Mouse (Mus musculus) liver, adult 2 months (tissue): ENCODE data around the gene Ndufs7. TPM values are rescaled to one million over a fixed set of nuclear protein-coding genes. Genes with fewer than 3 reads are reported as not detected.

Experiments used
- DNase-seq: peaks from one replicate; pipeline ENCODE4 v3.0.0-alpha.2; 2011; ENCODE audit warnings: low read depth, low spot score; ENCODE audit errors: extremely low read depth
- H3K27ac ChIP-seq: fragments of 200-500 bp; replicated peaks from 2 replicates; pipeline ENCODE4 v1.5.1; 2012; ENCODE audit warnings: low read depth, mild to moderate bottlenecking, control low read depth, inconsistent platforms, low read length; ENCODE audit not compliant: insufficient read depth
- H3K27me3 ChIP-seq: fragments of 200-500 bp; 2 replicates; pipeline ENCODE4 v1.6.1; 2012; ENCODE audit warnings: mild to moderate bottlenecking, moderate library complexity, low read length, inconsistent platforms; ENCODE audit not compliant: control insufficient read depth, insufficient read depth
- H3K36me3 ChIP-seq: fragments of 200-500 bp; 2 replicates; pipeline ENCODE4 v1.6.1; 2012; ENCODE audit warnings: low read length, inconsistent platforms; ENCODE audit not compliant: control insufficient read depth, insufficient read depth
- H3K4me1 ChIP-seq: fragments of 200-500 bp; 2 replicates; pipeline ENCODE4 v1.6.1; 2011; ENCODE audit warnings: low read length; ENCODE audit not compliant: control insufficient read depth, insufficient read depth
- H3K4me3 ChIP-seq: fragments of 200-500 bp; 2 replicates; pipeline ENCODE4 v1.5.1; 2011; ENCODE audit warnings: low read depth, mild to moderate bottlenecking, control low read depth, low read length, moderate library complexity; ENCODE audit not compliant: insufficient read depth
- H3K79me2 ChIP-seq: fragments of 200-500 bp; 2 replicates; pipeline ENCODE4 v1.6.1; 2012; ENCODE audit warnings: inconsistent platforms, mild to moderate bottlenecking, low read length, moderate library complexity; ENCODE audit not compliant: control insufficient read depth, insufficient read depth
- H3K9ac ChIP-seq: fragments of 200-500 bp; 2 replicates; pipeline ENCODE4 v1.6.1; 2012; ENCODE audit warnings: low read depth, mild to moderate bottlenecking, control low read depth, inconsistent platforms, low read length
- CTCF ChIP-seq: fragments of 200-500 bp; IDR thresholded peaks from 2 replicates; pipeline ENCODE4 v1.5.1; 2011; ENCODE audit warnings: low read depth, low read length, control low read depth
- POLR2A ChIP-seq: fragments of 200-500 bp; IDR thresholded peaks from 2 replicates; pipeline ENCODE4 v1.6.1; 2011; ENCODE audit warnings: low read length, control low read depth; ENCODE audit not compliant: insufficient read depth; ENCODE audit errors: extremely low read depth
- WGBS: fragments of 180-500 bp; shearing (Covaris S2); methylation state at CpG from one replicate; pipeline ENCODE4 v1.1.7; 2018; 5-methylcytosine and 5-hydroxymethylcytosine counted together
- polyA plus RNA-seq: library from polyadenylated mRNA; depleted of rRNA; stranded (reverse); fragments of >200 nt; gene quantifications from 2 replicates; pipeline ENCODE4 v1.2.3, GENCODE M21; 2012
- total RNA-seq: library from RNA; depleted of rRNA; stranded (reverse); fragments of >200 nt; gene quantifications from 2 replicates; pipeline ENCODE4 v1.2.3, GENCODE M21; 2014

Ndufs7 gene
- total and polyA plus RNA-seq, 2 experiments = 165 to 560 TPM

GRCm38 (mm10) chr10:80237020-80237419 is 11.9 kb upstream of the Ndufs7 start:
- TF ChIP-seq CTCF (no peak), POLR2A (no peak)
- WGBS = 93% methylated on average over 4 of the region's 4 CpGs
- Histone ChIP-seq H3K27ac (no peak overlapping the region), H3K27me3 (no peaks in the 10 kb centered on the region), H3K9ac (no peak overlapping the region), H3K36me3 (peaks cover 8% of the 10 kb centered on the region), H3K4me3 (no peak overlapping the region), H3K79me2 (no peaks in the 10 kb centered on the region), H3K4me1 (0 out of 2 replicates have a peak, but pooled peaks cover 1% of the 10 kb centered on the region)
- no peak for DNase-seq

DNA sequence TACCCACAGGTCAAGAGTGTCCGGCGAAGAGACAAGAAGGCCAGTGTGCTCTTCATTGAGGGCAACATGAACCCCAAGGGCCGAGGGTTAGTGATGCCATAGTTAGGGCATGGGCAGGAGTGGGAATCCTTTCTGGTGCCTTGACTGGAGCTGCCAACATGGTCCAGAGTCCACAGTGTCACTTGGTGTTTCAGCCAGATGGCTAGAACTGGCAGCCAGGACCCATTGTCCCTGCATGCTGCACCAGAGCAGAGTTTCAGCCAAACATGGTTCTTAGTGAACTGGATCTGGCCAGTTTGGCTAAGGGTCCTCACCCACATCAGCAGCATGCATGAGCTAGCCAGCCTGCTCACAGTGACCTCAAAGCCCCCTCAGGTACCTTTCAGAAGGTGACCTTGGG is 10.6 kb upstream of the Ndufs7 start:
- 0 out of 2 replicates have a peak, but pooled peaks cover 1% of the 10 kb centered on the region for H3K4me1 ChIP-seq
- H3K4me3 ChIP-seq = no peak overlapping the region
- H3K27ac ChIP-seq = no peak overlapping the region
- H3K36me3 ChIP-seq = peaks cover 8% of the 10 kb centered on the region
- H3K27me3 ChIP-seq = no peaks in the 10 kb centered on the region
- DNase-seq = peak; percentile 77
- H3K79me2 ChIP-seq = no peaks in the 10 kb centered on the region
- WGBS = 69% methylated on average over 3 of the region's 3 CpGs
- TF ChIP-seq CTCF = no peak
- no peak for TF ChIP-seq POLR2A
- no peak overlapping the region for H3K9ac ChIP-seq

GRCm38 (mm10) chr10:80239791-80240190 is 9.1 kb upstream of the Ndufs7 start:
- no peaks in the 10 kb centered on the region for H3K27me3 ChIP-seq
- 0 out of 2 replicates have a peak, but pooled peaks cover 1% of the 10 kb centered on the region for H3K4me1 ChIP-seq
- TF ChIP-seq POLR2A (no peak), CTCF (no peak)
- no peak overlapping the region for H3K4me3 ChIP-seq
- DNase-seq = peak; percentile 39
- 42% methylated on average over 6 of the region's 6 CpGs for WGBS
- H3K79me2 ChIP-seq = no peaks in the 10 kb centered on the region
- H3K9ac ChIP-seq = no peak overlapping the region
- peaks cover 2% of the 10 kb centered on the region; the same call in 1 of the 2 replicates for H3K36me3 ChIP-seq
- no peak overlapping the region for H3K27ac ChIP-seq

DNA sequence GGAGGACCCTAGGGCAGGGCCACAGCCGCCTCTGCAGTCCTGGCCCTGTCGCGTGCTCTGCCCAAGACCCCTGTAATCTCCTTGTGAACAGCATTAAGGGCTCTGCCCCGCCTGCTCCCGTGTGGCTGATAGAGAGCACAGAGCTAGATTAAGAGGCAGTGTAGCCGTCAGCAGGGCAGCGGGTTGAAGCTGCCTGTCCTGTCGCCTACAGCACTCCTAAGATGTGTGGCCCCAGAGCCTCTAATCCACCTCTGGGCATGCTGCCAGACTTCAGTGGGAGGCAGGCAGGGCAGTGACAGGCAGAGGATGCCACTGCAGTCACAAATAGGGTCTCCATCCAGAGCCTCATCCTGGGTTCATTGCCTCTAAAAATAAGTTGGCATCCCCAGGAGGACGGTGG is 6.8 kb upstream of the Ndufs7 start:
- no peak overlapping the region for H3K27ac ChIP-seq
- no peak overlapping the region for H3K4me3 ChIP-seq
- 0 out of 2 replicates have a peak, but pooled peaks cover 1% of the 10 kb centered on the region for H3K4me1 ChIP-seq
- no peaks in the 10 kb centered on the region for H3K27me3 ChIP-seq
- no peak for DNase-seq
- TF ChIP-seq POLR2A (no peak), CTCF (no peak)
- H3K9ac ChIP-seq = no peak overlapping the region
- WGBS = 79% methylated on average over 9 of the region's 9 CpGs
- H3K36me3 ChIP-seq = no peaks in the 10 kb centered on the region
- H3K79me2 ChIP-seq = no peaks in the 10 kb centered on the region

DNA sequence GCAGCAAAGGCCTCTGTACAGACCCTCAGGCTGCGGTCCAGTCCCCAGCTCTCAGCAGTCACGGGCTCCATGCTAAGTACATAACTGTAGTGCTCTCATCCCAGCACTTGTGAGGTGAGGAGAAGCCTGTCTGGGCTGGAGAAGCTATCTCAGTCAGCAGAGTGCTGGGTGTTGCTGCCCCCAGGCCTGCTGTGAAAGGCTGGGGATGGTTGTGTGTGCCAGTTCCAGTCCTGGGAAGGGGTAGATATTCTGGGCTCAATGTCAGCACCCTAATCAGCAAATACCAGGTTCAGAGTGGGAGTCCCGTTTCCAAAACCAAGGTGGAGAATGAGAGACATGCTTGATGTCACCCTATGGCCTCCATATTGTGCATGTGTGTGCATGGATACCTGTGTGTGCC is 6.3 kb upstream of the Ndufs7 start:
- no peak for DNase-seq
- Histone ChIP-seq H3K36me3 (no peaks in the 10 kb centered on the region), H3K9ac (no peak overlapping the region), H3K27ac (no peak overlapping the region), H3K4me1 (0 out of 2 replicates have a peak, but pooled peaks cover 1% of the 10 kb centered on the region), H3K4me3 (no peak overlapping the region), H3K27me3 (no peaks in the 10 kb centered on the region), H3K79me2 (no peaks in the 10 kb centered on the region)
- 95% methylated on average over 3 of the region's 3 CpGs for WGBS
- TF ChIP-seq CTCF = no peak
- no peak for TF ChIP-seq POLR2A

DNA sequence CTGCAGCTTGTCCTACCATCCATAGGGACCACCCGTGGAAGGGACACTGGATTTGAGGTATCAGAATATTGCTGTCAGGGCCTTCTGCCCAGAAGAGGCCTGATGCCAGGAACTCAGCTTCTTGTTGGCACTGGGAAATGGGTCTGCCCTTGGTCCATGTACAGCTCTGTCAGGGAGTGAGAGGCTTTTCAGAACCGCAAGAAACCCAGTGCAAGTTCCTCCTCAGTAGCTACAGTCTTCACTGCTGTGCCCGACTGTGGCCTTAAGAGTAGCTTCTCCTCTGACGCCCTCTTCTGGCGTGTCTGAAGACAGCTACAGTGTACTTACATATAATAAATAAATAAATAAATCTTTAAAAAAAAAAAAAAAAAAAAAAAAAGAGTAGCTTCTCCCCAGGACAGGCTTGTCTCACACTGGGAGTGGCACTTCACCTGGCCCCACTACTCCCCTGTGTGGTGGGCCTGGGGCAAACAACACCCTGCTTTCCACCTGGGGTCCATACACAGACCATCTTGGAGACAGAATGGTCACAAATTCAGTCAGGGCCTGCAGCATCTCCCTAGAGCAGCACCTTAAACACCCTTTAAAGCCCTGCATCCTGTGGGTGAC is 4.0 kb upstream of the Ndufs7 start:
- H3K9ac ChIP-seq = no peak overlapping the region
- H3K4me1 ChIP-seq = no peaks in the 10 kb centered on the region

More for the DNA sequence above, 4.0 kb upstream of the Ndufs7 start:
- Histone ChIP-seq H3K79me2 (peaks cover 2% of the 10 kb centered on the region; the same call in 1 of the 2 replicates), H3K4me3 (no peak overlapping the region), H3K36me3 (no peaks in the 10 kb centered on the region), H3K27ac (no peak overlapping the region), H3K27me3 (no peaks in the 10 kb centered on the region)
- peak; percentile 54 for DNase-seq
- TF ChIP-seq POLR2A = no peak
- peak; percentile 35; the same call in 1 of the 2 replicates for TF ChIP-seq CTCF
- 60% methylated on average over 5 of the region's 5 CpGs for WGBS
